17 mouse cellular contexts compared by ENCODE assay signal in genomic region chr13:112486676-112487075, GRCm38 (mm10).
"Had no signal": no experiment of that assay in that cellular context is flagged by ENCODE, and none has a peak within 500 bp of the region (broad histone marks: within the 10 kb centered on the region; RNA-seq: fewer than 3 reads in every experiment).

No protein-coding gene starts in this region.

- H3K4me1 ChIP-seq: kidney, embryonic 15.5 days; limb, embryonic 15.5 days had no signal

- DNase-seq: kidney, postnatal 10 days; layer of hippocampus, postnatal 36 days; liver, embryonic 13.5 days; lung, adult 2 months; lung, postnatal 14 days; lung, postnatal 4 days; midbrain, embryonic 14.5 days; right cerebral cortex, postnatal 14 days; right cerebral cortex, postnatal 4 days; spleen, adult 18-20 months; thymus, adult 2 months; thymus, postnatal 14 days; thymus, postnatal 4 days had no signal

- H3K4me3 ChIP-seq: kidney, embryonic 15.5 days; left cerebral cortex, adult 2 months; limb, embryonic 12.5 days; limb, embryonic 15.5 days; liver, embryonic 13.5 days had no signal

- H3K27ac ChIP-seq: kidney, embryonic 15.5 days; left cerebral cortex, adult 2 months; limb, embryonic 12.5 days; limb, embryonic 15.5 days; liver, embryonic 13.5 days had no signal

- H3K27me3 ChIP-seq: kidney, embryonic 15.5 days; limb, embryonic 12.5 days; limb, embryonic 15.5 days; liver, embryonic 13.5 days had no signal
